Mouse (Mus musculus): ENCODE data around the gene Tnf.

DNA sequence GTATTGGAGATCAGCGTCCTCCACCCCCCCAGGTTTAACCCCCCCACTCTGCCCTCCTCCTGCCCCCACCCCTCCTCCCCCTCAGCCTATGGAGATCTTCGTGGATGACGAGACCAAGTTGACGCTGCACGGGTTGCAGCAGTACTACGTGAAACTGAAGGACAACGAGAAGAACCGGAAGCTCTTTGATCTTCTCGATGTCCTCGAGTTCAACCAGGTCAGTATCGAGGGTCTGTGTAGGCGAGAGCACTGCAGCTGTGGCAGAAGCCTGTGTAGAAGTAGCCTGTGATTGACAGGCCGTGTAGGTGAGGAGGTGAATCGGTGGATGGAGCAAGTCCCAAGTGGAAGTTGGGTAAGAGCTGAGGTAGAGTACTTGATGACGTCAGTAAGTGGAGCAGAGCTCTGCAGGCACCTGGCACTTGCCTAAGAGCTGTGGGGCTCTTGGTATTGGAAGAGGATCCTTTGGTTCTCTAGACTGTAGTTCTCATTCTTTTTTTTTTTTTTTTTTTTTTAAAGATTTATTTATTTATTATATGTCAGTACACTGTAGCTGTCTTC, 49.4 kb upstream of the Tnf start:
- TF ChIP-seq CTCF (IDR thresholded peaks at IDR 0.05) (no peak), EP300 (IDR thresholded peaks at IDR 0.05) (no peak)

Data from lung, postnatal 0 days (tissue).